Mouse (Mus musculus) neural tube, embryonic 13.5 days (tissue): ENCODE measurements around the gene BC017158. TPM values are rescaled to one million over a fixed set of nuclear protein-coding genes. Genes with fewer than 3 reads are reported as not detected.

ENCODE experiments used
- ATAC-seq: fragments of 200-750 bp; cut with Nextera tagmentation; 2 replicates; pipeline ENCODE4 v1.8.0; 2017; ENCODE audit warnings: low read depth, mild to moderate bottlenecking, moderate TSS enrichment, moderate library complexity
- H3K27ac ChIP-seq: fragments of 300-500 bp; sonication (generic); replicated peaks from 2 replicates; pipeline ENCODE4 v1.5.1; 2015; ENCODE audit warnings: moderate library complexity, mild to moderate bottlenecking, inconsistent platforms
- H3K27me3 ChIP-seq: fragments of 300-500 bp; sonication (generic); 2 replicates; pipeline ENCODE4 v1.6.1; 2015; ENCODE audit warnings: mild to moderate bottlenecking, inconsistent platforms
- H3K36me3 ChIP-seq: fragments of 300-500 bp; sonication (generic); 2 replicates; pipeline ENCODE4 v1.6.1; 2015; ENCODE audit warnings: mild to moderate bottlenecking, inconsistent platforms
- H3K4me1 ChIP-seq: fragments of 300-500 bp; sonication (generic); replicated peaks from 2 replicates; pipeline ENCODE4 v1.6.1; 2015; ENCODE audit warnings: inconsistent platforms
- H3K4me2 ChIP-seq: fragments of 300-500 bp; sonication (generic); 2 replicates; pipeline ENCODE4 v1.6.1; 2015; ENCODE audit warnings: inconsistent platforms, mild to moderate bottlenecking, moderate library complexity
- H3K4me3 ChIP-seq: fragments of 300-500 bp; sonication (generic); 2 replicates; pipeline ENCODE4 v1.5.1; 2015; ENCODE audit warnings: mild to moderate bottlenecking, inconsistent platforms
- H3K9ac ChIP-seq: fragments of 300-500 bp; sonication (generic); 2 replicates; pipeline ENCODE4 v1.6.1; 2015; ENCODE audit warnings: moderate library complexity, mild to moderate bottlenecking, inconsistent platforms
- H3K9me3 ChIP-seq: fragments of 300-500 bp; sonication (generic); 2 replicates; pipeline ENCODE4 v1.6.1; 2016; ENCODE audit warnings: inconsistent platforms
- WGBS: fragments of 180-500 bp; shearing (Covaris S2); methylation state at CpG from one replicate; pipeline ENCODE4 v1.1.7; 2015; 5-methylcytosine and 5-hydroxymethylcytosine counted together
- polyA plus RNA-seq: library from polyadenylated mRNA; unstranded; fragments of >200 nt; fragmentation: Nextera tagmentation; extraction: Ambion mirVana; gene quantifications from 2 replicates; pipeline ENCODE4 v1.2.1, GENCODE M21; 2015

Gene BC017158
- polyA plus RNA-seq, 1 experiment from 2014 or later: 19.7 TPM

DNA sequence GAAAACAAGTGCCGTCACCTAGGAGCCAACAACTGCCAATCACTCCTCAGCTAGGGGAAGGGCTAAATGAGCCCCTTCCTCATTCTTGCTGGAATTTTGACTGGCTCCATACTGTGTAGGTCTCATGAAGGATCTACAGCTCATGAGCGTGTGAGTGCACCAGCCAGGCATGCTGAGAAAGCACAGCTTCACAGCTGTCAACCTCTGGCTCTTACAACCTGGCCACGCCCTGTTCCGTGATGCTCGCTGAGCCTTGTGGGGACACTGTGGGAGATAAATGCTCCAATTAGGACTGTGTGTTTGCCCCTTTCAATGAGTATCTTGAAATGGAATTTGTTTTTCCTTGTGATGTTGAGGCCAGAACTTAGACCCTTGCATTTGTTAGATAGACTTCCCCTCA is 48.0 kb downstream of the BC017158 start:
- H3K4me3 ChIP-seq: no peak overlapping the region
- H3K36me3 ChIP-seq: peaks cover 3% of the 10 kb centered on the region; the same call in 1 of the 2 replicates
- no peak overlapping the region for H3K4me2 ChIP-seq
- no peaks in the 10 kb centered on the region for H3K9me3 ChIP-seq
- no peak for ATAC-seq
- no peak overlapping the region for H3K9ac ChIP-seq
- no peak overlapping the region for H3K27ac ChIP-seq
- peaks cover 33% of the 10 kb centered on the region for H3K4me1 ChIP-seq
- H3K27me3 ChIP-seq: peaks cover 10% of the 10 kb centered on the region; the same call in 1 of the 2 replicates
- WGBS: 82% methylated on average over 5 of the region's 5 CpGs

GRCm38 (mm10) chr7:128248081-128249042 is 49.6 kb downstream of the BC017158 start:
- H3K9me3 ChIP-seq: no peaks in the 10 kb centered on the region
- peak overlapping the region; percentile 68 for H3K4me2 ChIP-seq
- ATAC-seq: no peak

DNA sequence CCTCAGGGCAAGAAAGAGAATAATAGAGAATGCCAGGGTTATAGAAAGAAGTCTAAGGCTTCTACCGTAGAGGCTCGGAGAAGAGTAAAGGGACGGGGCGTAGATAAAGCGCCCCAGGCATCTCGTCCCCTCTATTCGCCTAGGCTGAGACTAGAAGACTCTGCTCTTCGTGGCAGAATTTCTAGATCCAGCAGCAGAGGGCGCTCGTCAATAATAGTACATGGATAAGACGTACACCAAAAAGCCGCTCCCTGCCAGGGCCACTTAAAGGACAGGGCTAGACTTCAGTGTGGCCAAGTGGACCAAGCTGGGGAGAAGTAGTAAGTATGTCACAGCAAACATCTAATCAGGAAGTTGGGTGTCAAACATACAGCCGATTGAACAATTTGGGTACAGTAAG is 50.5 kb downstream of the BC017158 start:
- Histone ChIP-seq H3K27me3 (0 out of 2 replicates have a peak, but pooled peaks cover 5% of the 10 kb centered on the region), H3K36me3 (peaks cover 24% of the 10 kb centered on the region), H3K9ac (peak overlapping the region; percentile 77), H3K4me3 (peak overlapping the region; percentile 46), H3K4me2 (peak overlapping the region; percentile 68), H3K27ac (peak overlapping the region; percentile 83), H3K9me3 (no peaks in the 10 kb centered on the region), H3K4me1 (peaks cover 25% of the 10 kb centered on the region)
- WGBS: 2% methylated on average over 13 of the region's 13 CpGs
- peak; percentile 80 for ATAC-seq

More at GRCm38 (mm10) chr7:128248081-128249042, 49.6 kb downstream of the BC017158 start:
- Histone ChIP-seq H3K27me3 (peaks cover 10% of the 10 kb centered on the region; the same call in 1 of the 2 replicates), H3K4me1 (peaks cover 33% of the 10 kb centered on the region), H3K4me3 (peak overlapping the region; percentile 46; the same call in 1 of the 2 replicates), H3K9ac (peak overlapping the region; percentile 77), H3K36me3 (peaks cover 15% of the 10 kb centered on the region), H3K27ac (no peak overlapping the region)
- 85% methylated on average over 10 of the region's 10 CpGs for WGBS

- 2% methylated on average over 28 of the region's 30 CpGs for WGBS
Observed at GRCm38 (mm10) chr7:128246496-128247391, 51.2 kb downstream of the BC017158 start, which contains the start of gene Tgfb1i1. TSS of gene Tgfb1i1 (plus strand) at chr7:128246812.

DNA sequence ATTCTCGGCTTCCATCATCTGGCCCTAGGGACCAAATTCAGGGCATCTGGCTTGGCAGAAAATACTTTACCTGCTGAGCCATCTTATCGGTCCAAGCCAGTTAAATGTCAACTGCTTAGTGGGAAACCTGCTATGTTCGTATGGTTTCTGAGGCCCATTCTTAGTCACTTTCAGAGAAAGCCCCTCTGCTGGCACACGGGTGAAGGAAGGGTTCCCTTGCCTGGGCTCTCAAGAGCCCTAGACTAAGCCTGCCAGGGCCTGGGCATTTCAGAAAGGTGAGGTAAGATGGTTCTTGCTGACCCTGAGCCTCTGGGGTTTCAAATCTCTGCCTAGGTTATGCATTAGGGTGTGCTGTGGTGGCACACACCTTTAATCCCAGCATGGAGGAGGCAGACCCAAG is 52.4 kb downstream of the BC017158 start:
- peaks cover 41% of the 10 kb centered on the region for H3K36me3 ChIP-seq
- H3K4me1 ChIP-seq: peaks cover 26% of the 10 kb centered on the region
- no peak for ATAC-seq
- H3K4me2 ChIP-seq: no peak overlapping the region
- no peak overlapping the region for H3K4me3 ChIP-seq
- 91% methylated on average over 4 of the region's 4 CpGs for WGBS
- H3K27me3 ChIP-seq: no peaks in the 10 kb centered on the region
- peak overlapping the region; percentile 41; the same call in 1 of the 2 replicates for H3K9ac ChIP-seq
- H3K27ac ChIP-seq: no peak overlapping the region
- no peaks in the 10 kb centered on the region for H3K9me3 ChIP-seq

More at GRCm38 (mm10) chr7:128246496-128247391, 51.2 kb downstream of the BC017158 start, which contains the start of gene Tgfb1i1:
- H3K27ac ChIP-seq: peak within 1 kb of the TSS; percentile 83
- peaks cover 30% of the 10 kb centered on the region for H3K36me3 ChIP-seq
- peaks cover 18% of the 10 kb centered on the region for H3K4me1 ChIP-seq
- no peaks in the 10 kb centered on the region for H3K9me3 ChIP-seq
- peak within 1 kb of the TSS; percentile 46 for H3K4me3 ChIP-seq
- peak within 1 kb of the TSS; percentile 77 for H3K9ac ChIP-seq
- peak within 1 kb of the TSS; percentile 68 for H3K4me2 ChIP-seq
- H3K27me3 ChIP-seq: no peaks in the 10 kb centered on the region
- peak; percentile 62 for ATAC-seq

- H3K4me2 ChIP-seq: no peak overlapping the region
- H3K4me1 ChIP-seq: peaks cover 35% of the 10 kb centered on the region
- no peaks in the 10 kb centered on the region for H3K9me3 ChIP-seq
- no peak overlapping the region for H3K27ac ChIP-seq
- H3K36me3 ChIP-seq: peaks cover 48% of the 10 kb centered on the region
- WGBS: 85% methylated on average over 18 of the region's 18 CpGs
- no peak overlapping the region for H3K4me3 ChIP-seq
- H3K9ac ChIP-seq: 0 out of 2 replicates have a peak overlapping the region, but pooled peaks have one; percentile 31
- no peaks in the 10 kb centered on the region for H3K27me3 ChIP-seq
- ATAC-seq: no peak
Observed at GRCm38 (mm10) chr7:128244410-128245025, 53.5 kb downstream of the BC017158 start.

DNA sequence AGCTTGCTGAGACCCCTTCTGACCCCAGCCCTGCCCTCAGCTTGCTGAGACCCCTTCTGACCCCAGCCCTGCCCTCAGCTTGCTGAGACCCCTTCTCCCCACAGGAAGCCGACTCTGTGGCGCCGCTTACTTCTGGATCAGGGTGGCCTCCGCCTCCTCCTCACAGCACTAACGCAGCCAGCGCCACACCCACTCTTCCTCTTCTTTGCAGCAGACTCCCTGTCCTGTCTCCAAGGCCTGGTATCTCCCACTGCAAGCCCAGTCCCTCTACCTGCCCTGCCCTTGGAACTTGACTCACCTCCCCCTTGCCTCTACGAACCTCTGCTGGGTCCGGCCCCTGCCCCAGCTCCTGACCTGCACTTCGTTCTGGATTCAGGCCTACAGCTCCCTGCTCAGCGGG is 54.0 kb downstream of the BC017158 start:
- H3K9me3 ChIP-seq: no peaks in the 10 kb centered on the region
- no peak overlapping the region for H3K27ac ChIP-seq
- no peak overlapping the region for H3K4me2 ChIP-seq
- H3K4me1 ChIP-seq: peaks cover 41% of the 10 kb centered on the region
- H3K36me3 ChIP-seq: peaks cover 48% of the 10 kb centered on the region
- H3K9ac ChIP-seq: 0 out of 2 replicates have a peak overlapping the region, but pooled peaks have one; percentile 31
- H3K27me3 ChIP-seq: no peaks in the 10 kb centered on the region
- no peak for ATAC-seq
- 52% methylated on average over 10 of the region's 10 CpGs for WGBS
- no peak overlapping the region for H3K4me3 ChIP-seq

DNA sequence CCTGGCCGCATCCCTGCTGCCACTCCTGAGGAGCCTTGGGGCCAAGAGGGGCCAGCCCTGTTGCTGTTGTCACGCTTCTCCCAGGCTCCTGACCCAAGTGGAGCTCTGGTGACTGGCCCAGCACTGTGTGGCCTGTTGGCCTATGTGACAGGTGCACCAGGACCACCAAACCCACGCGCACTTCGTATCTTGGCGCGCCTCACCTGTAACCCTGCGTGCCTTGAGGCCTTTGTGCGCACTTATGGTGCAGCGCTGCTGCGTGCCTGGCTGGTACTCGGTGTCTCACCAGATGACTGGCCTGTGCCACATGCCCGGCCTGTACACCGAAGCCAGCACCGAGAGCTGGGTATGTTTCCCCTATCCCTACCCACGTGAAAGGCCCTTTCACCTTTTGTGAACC is 55.6 kb downstream of the BC017158 start:
- Histone ChIP-seq H3K4me1 (peaks cover 45% of the 10 kb centered on the region), H3K27ac (no peak overlapping the region), H3K4me2 (no peak overlapping the region), H3K27me3 (no peaks in the 10 kb centered on the region), H3K9ac (0 out of 2 replicates have a peak overlapping the region, but pooled peaks have one; percentile 1), H3K4me3 (no peak overlapping the region), H3K36me3 (peaks cover 48% of the 10 kb centered on the region), H3K9me3 (no peaks in the 10 kb centered on the region)
- ATAC-seq: no peak
- WGBS: 93% methylated on average over 16 of the region's 16 CpGs

DNA sequence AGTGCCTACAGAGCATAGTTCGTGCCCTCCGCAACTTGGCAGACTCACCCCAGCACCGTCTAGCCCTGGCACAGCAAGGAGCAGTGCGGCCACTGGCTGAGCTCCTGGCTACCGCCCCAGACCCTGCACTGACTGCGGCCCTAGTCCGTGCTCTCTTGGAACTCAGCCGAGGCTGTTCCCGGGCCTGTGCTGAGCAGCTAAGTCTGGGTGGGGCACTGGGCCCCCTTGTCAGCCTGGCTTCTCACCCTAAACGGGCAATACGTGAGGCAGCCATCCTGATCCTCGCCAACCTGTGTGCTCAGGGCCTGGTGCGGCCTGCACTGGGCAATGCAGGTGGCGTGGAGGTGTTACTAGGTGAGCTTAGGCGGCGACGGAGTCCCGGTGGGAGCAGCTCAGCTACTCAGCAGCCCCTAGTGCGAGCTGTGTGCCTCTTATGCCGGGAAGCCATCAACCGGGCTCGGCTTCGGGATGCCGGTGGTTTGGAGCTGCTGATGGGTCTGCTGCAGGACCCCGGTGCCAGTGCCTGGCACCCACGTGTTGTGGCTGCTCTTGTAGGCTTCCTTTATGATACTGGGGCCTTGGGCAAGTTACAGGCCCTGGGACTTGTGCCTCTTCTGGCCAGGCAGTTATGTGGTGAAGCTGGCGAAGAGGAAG is 57.7 kb downstream of the BC017158 start:
- H3K27ac ChIP-seq: no peak overlapping the region
- no peak overlapping the region for H3K4me2 ChIP-seq
- ATAC-seq: no peak
- WGBS: 93% methylated on average over 27 of the region's 27 CpGs
- H3K9ac ChIP-seq: no peak overlapping the region
- H3K9me3 ChIP-seq: no peaks in the 10 kb centered on the region
- peaks cover 36% of the 10 kb centered on the region for H3K4me1 ChIP-seq
- no peaks in the 10 kb centered on the region for H3K27me3 ChIP-seq
- H3K4me3 ChIP-seq: no peak overlapping the region
- peaks cover 58% of the 10 kb centered on the region for H3K36me3 ChIP-seq

GRCm38 (mm10) chr7:128238991-128239390 is 59.0 kb downstream of the BC017158 start:
- Histone ChIP-seq H3K9ac (no peak overlapping the region), H3K4me2 (peak overlapping the region; percentile 57), H3K27ac (peak overlapping the region; percentile 98; the same call in 1 of the 2 replicates), H3K27me3 (no peaks in the 10 kb centered on the region), H3K4me1 (peaks cover 36% of the 10 kb centered on the region), H3K4me3 (peak overlapping the region; percentile 71), H3K36me3 (peaks cover 45% of the 10 kb centered on the region), H3K9me3 (no peaks in the 10 kb centered on the region)
- WGBS: 27% methylated on average over 4 of the region's 4 CpGs
- ATAC-seq: no peak
